Mouse (Mus musculus): ENCODE data around the gene Slc39a3.

DNA sequence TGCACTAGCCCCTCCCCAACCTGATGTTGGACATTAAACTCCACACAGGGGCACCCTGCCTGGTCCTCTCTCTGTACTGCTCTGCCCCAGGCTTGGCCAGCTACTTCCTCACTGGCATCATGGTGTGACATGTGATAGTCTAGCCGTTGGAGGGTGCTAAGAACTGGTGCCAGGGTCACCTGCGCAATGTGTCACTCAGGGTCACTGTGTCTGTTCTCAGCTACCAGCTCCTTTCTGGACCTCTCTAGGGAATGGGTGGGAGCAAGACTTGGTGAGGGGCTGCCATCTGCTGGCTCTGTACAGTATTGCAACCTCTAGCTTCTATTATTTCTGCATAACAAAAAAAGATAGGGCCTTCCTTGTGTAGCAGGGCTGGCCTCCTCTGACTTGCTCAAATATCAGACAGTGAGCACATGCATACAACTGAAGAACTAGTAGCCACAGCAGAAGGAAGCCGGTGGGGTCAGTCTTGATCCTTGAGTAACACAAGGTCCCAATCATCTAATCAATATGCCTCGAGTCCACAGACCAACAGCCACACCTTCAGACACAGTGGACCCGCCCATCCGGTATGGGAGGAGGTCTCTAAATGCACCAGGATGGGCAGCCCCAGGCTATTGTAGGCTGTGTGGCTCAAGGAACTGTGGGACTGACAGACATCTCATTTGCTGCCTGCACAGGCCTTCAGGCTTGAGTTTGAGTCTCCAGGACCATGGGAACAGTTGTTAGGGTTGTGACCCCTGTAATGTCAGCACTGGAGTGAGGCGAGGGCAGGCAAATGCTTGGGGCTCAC, 45.1 kb upstream of the Slc39a3 start:
- peak; percentile 91 for TF ChIP-seq CTCF (IDR thresholded peaks at IDR 0.05; ENCODE audit: borderline replicate concordance, insufficient read depth, low read depth, low read length)
- no peak for TF ChIP-seq POLR2A (IDR thresholded peaks at IDR 0.05; ENCODE audit: borderline replicate concordance, insufficient read depth, low read length)
